Mouse (Mus musculus) frontal cortex, adult (tissue): ENCODE measurements around the gene Hspe1.

Experiments
- ATAC-seq: cut with Nextera tagmentation; 2 replicates; pipeline ENCODE4 v1.9.2; 2017; ENCODE audit warnings: mild to moderate bottlenecking, moderate library complexity, mixed read lengths; ENCODE audit not compliant: low TSS enrichment

The Hspe1 gene

DNA sequence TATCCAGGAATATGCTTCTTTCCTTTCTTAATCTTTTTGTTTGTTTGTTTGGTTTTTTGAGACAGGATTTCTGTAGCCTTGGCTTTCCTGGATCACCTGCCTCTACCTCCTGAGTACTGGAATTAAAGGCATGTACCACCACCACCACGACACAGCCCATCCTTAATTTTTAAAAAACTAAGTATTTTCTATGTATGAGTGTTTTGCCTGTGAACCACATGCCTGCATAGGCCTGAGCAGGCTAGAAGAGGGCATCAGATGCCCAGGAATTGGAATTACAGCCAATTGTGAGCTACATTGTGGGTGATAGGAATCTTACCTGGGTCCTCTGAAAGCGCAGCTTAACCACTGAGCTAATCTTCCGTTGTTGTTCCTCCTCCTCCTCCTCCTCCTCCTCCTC lies 46.4 kb downstream of the Hspe1 start:
- no peak for ATAC-seq

DNA sequence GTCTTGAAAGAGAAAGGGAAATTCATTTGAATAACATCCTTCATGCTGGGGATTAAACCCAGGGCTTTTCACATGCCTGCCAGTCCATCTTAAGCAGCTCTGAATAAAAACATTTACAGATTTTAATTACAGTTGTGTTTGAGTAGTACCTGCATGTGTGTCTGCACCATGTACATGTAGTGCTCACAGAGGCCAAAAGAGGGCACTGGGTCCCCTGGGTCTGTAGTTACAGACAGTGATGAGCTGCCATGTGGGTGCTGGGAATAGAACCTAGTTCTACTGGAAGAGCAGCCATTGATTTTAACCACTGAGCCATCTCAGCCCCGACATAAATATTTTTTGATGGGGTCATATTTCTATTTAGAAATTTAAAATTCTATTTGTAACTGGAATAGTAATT lies 47.9 kb downstream of the Hspe1 start:
- no peak for ATAC-seq
